Mouse (Mus musculus) CH12.LX (cell line): ENCODE results near the gene Ciao2a. TPM values are rescaled to one million over a fixed set of nuclear protein-coding genes. Genes with fewer than 3 reads are reported as not detected.

Experiments
- DNase-seq: peaks from one replicate; pipeline ENCODE4 v3.0.0-alpha.2; 2013; ENCODE audit errors: extremely low read depth
- H3K27ac ChIP-seq: 2 replicates; pipeline ENCODE4 v1.5.1; 2012; ENCODE audit warnings: low read depth, mild to moderate bottlenecking, control low read depth, moderate library complexity; ENCODE audit not compliant: insufficient read depth
- H3K27me3 ChIP-seq: replicated peaks from 2 replicates; pipeline ENCODE3; 2012; ENCODE audit warnings: inconsistent platforms
- H3K36me3 ChIP-seq, 2 experiments: replicated peaks in 1 of 2; 2 replicates each; pipeline versions ENCODE3 to v1.6.1; 2012; ENCODE audit warnings: inconsistent platforms in 1 of 2, low read length in 1 of 2, mild to moderate bottlenecking in 1 of 2, mixed read lengths in 1 of 2, moderate library complexity in 1 of 2; ENCODE audit not compliant: control insufficient read depth in 1 of 2, insufficient read depth in 1 of 2
- H3K4me1 ChIP-seq, 2 experiments: 2 replicates each; pipeline ENCODE4 v1.6.1; 2012; ENCODE audit warnings: inconsistent platforms in 1 of 2, moderate library complexity in 1 of 2; ENCODE audit not compliant: insufficient read depth in 2 of 2, control insufficient read depth in 1 of 2
- H3K4me2 ChIP-seq: 2 replicates; pipeline ENCODE4 v1.6.1; 2012; ENCODE audit warnings: low read depth, mild to moderate bottlenecking, control low read depth; ENCODE audit not compliant: poor library complexity, insufficient read depth, severe bottlenecking
- H3K4me3 ChIP-seq, 3 experiments: fragments of 150-350 bp in 1 of 3; sonication (generic) in 1 of 3; replicated peaks in 1 of 3; 2 replicates each; pipeline versions ENCODE3 to v1.5.1; 2011 to 2012; ENCODE audit warnings: low read depth in 2 of 3, low read length in 2 of 3, mild to moderate bottlenecking in 2 of 3, moderate library complexity in 2 of 3, control low read depth in 1 of 3, improper control_type of control experiment in 1 of 3, inconsistent platforms in 1 of 3, mixed read lengths in 1 of 3; ENCODE audit not compliant: poor library complexity in 1 of 3
- H3K79me2 ChIP-seq: replicated peaks from 2 replicates; pipeline ENCODE4 v1.6.1; 2012; ENCODE audit warnings: mild to moderate bottlenecking, moderate library complexity; ENCODE audit not compliant: control insufficient read depth, poor library complexity, insufficient read depth, severe bottlenecking; ENCODE audit errors: extremely low read depth
- H3K9ac ChIP-seq: 2 replicates; pipeline ENCODE4 v1.6.1; 2012; ENCODE audit warnings: low read depth, mild to moderate bottlenecking, control low read depth, moderate library complexity; ENCODE audit not compliant: insufficient read depth
- H3K9me3 ChIP-seq: replicated peaks from 2 replicates; pipeline ENCODE3; 2012; ENCODE audit warnings: low read length, inconsistent platforms, mixed read lengths
- BHLHE40 ChIP-seq: IDR thresholded peaks from 2 replicates; pipeline ENCODE4 v1.6.1; 2011; ENCODE audit warnings: mild to moderate bottlenecking, low read depth, low read length, improper control_type of control experiment
- ETS1 ChIP-seq: conservative IDR thresholded peaks from 2 replicates; pipeline ENCODE4 v1.6.1; 2012; ENCODE audit warnings: low read depth, mild to moderate bottlenecking, inconsistent platforms, low read length, improper control_type of control experiment, moderate library complexity
- HCFC1 ChIP-seq: IDR thresholded peaks from 2 replicates; pipeline ENCODE4 v1.6.1; 2012; ENCODE audit warnings: low read depth, mild to moderate bottlenecking, inconsistent platforms, low read length, improper control_type of control experiment
- KAT2A ChIP-seq: IDR thresholded peaks from 2 replicates; pipeline ENCODE4 v1.6.1; 2012; ENCODE audit warnings: low read length, improper control_type of control experiment, inconsistent platforms; ENCODE audit not compliant: insufficient replicate concordance
- MAX ChIP-seq: IDR thresholded peaks from 2 replicates; pipeline ENCODE4 v1.6.1; 2011; ENCODE audit warnings: low read length, improper control_type of control experiment
- MEF2A ChIP-seq: IDR thresholded peaks from 2 replicates; pipeline ENCODE4 v1.6.1; 2014; ENCODE audit warnings: low read depth, mild to moderate bottlenecking, inconsistent platforms, low read length, improper control_type of control experiment, borderline replicate concordance
- NRF1 ChIP-seq: IDR thresholded peaks from 2 replicates; pipeline ENCODE4 v1.6.1; 2014; ENCODE audit warnings: low read depth, mild to moderate bottlenecking, inconsistent platforms, low read length, improper control_type of control experiment, moderate library complexity
- POLR2AphosphoS2 ChIP-seq: IDR thresholded peaks from 2 replicates; pipeline ENCODE4 v1.6.1; 2011; ENCODE audit warnings: low read depth, low read length, improper control_type of control experiment
- RAD21 ChIP-seq: IDR thresholded peaks from 2 replicates; pipeline ENCODE4 v1.6.1; 2011; ENCODE audit warnings: low read depth, mild to moderate bottlenecking, low read length, improper control_type of control experiment, moderate library complexity
- RCOR1 ChIP-seq: conservative IDR thresholded peaks from 2 replicates; pipeline ENCODE4 v1.6.1; 2012; ENCODE audit warnings: low read depth, mild to moderate bottlenecking, inconsistent platforms, low read length, improper control_type of control experiment
- TCF12 ChIP-seq: IDR thresholded peaks from 2 replicates; pipeline ENCODE4 v1.6.1; 2014; ENCODE audit warnings: low read depth, mild to moderate bottlenecking, inconsistent platforms, low read length, improper control_type of control experiment
- USF2 ChIP-seq: conservative IDR thresholded peaks from 2 replicates; pipeline ENCODE4 v1.6.1; 2011; ENCODE audit warnings: low read depth, low read length, improper control_type of control experiment
- ZC3H11A ChIP-seq: IDR thresholded peaks from 2 replicates; pipeline ENCODE4 v1.6.1; 2012; ENCODE audit warnings: low read depth, mild to moderate bottlenecking, inconsistent platforms, low read length, improper control_type of control experiment
- ZKSCAN1 ChIP-seq: IDR thresholded peaks from 2 replicates; pipeline ENCODE4 v1.6.1; 2012; ENCODE audit warnings: low read depth, inconsistent platforms, low read length, improper control_type of control experiment, borderline replicate concordance
- ZMIZ1 ChIP-seq: IDR thresholded peaks from 2 replicates; pipeline ENCODE4 v1.6.1; 2012; ENCODE audit warnings: low read depth, mild to moderate bottlenecking, inconsistent platforms, low read length, improper control_type of control experiment
- dilution Hi-C: fragments of 300-500 bp; cut with MboI; formaldehyde crosslinking; loops from 2 replicates; pipeline ENCODE4 v1.14.3; 2020; ENCODE audit warnings: low sequenced_read_pairs; ENCODE audit not compliant: extremely low pct_unique_long_range_greater_than_20kb, extremely low pct_ligation_motif_present
- in situ Hi-C: fragments of 300-500 bp; cut with MboI; formaldehyde crosslinking; loops from 3 replicates; pipeline ENCODE4 v1.14.3; 2019; ENCODE audit warnings: low sequenced_read_pairs, low pct_ligation_motif_present, low pct_unique_long_range_greater_than_20kb, mixed read lengths
- polyA plus RNA-seq: library from polyadenylated mRNA; unstranded; fragments of >175 nt; gene quantifications from 2 replicates; pipeline ENCODE4 v1.2.1, GENCODE M21; 2012; ENCODE audit warnings: low read depth; ENCODE audit not compliant: insufficient read length
- total RNA-seq, 2 experiments: library from RNA; depleted of rRNA; stranded (reverse); fragments of 300-350 nt in 1 of 2; fragments of >200 nt in 1 of 2; gene quantifications; 2 replicates each; pipeline ENCODE4 v1.2.3; 2012 to 2014

The Ciao2a gene
- total and polyA plus RNA-seq, 3 experiments = 144 to 359 (median 197) TPM

GRCm38 (mm10) chr9:66183023-66183422 is 56.6 kb downstream of the Ciao2a start:
- Histone ChIP-seq H3K27ac (no peak overlapping the region), H3K4me1 (peaks cover 13 to 76% of the 10 kb centered on the region in 2 experiments), H3K9ac (no peak overlapping the region), H3K79me2 (no peaks in the 10 kb centered on the region; the same call in 1 of the 2 replicates), H3K4me2 (no peak overlapping the region), H3K36me3 (peaks cover 4 to 34% of the 10 kb centered on the region in 2 experiments), H3K9me3 (no peaks in the 10 kb centered on the region)
- in situ Hi-C loops (no loop called here), dilution Hi-C loops (no loop called here)
- TF ChIP-seq TCF12 = no peak
- peak; percentile 75 for TF ChIP-seq ZKSCAN1
- TF ChIP-seq POLR2AphosphoS2 = no peak
- TF ChIP-seq, all 38 proteins: peak for 1
- no peak for DNase-seq
- Histone ChIP-seq H3K4me3 (no peak overlapping the region), H3K27me3 (no peaks in the 10 kb centered on the region)

GRCm38 (mm10) chr9:66184572-66184971 is 58.2 kb downstream of the Ciao2a start:
- no peak for TF ChIP-seq ZMIZ1
- no peak for TF ChIP-seq RCOR1
- no peak for TF ChIP-seq BHLHE40
- TF ChIP-seq ETS1 = no peak
- no peak for TF ChIP-seq RAD21
- no peak for TF ChIP-seq ZC3H11A
- TF ChIP-seq KAT2A = no peak
- TF ChIP-seq MAX = no peak
- no peak for TF ChIP-seq ZKSCAN1
- TF ChIP-seq MEF2A = no peak
- no peak for TF ChIP-seq HCFC1
- no peak for TF ChIP-seq NRF1
- no peak for TF ChIP-seq USF2
- in situ Hi-C loops (no loop called here), dilution Hi-C loops (no loop called here)
- peaks cover 3 to 26% of the 10 kb centered on the region in 2 experiments for H3K36me3 ChIP-seq
- no peak for DNase-seq
- no peaks in the 10 kb centered on the region for H3K27me3 ChIP-seq
- H3K79me2 ChIP-seq = no peaks in the 10 kb centered on the region; the same call in 1 of the 2 replicates
- no peak overlapping the region for H3K4me2 ChIP-seq
- no peak overlapping the region for H3K27ac ChIP-seq
- no peak overlapping the region for H3K9ac ChIP-seq
- peaks cover 13 to 79% of the 10 kb centered on the region in 2 experiments for H3K4me1 ChIP-seq
- peaks cover 2% of the 10 kb centered on the region for H3K9me3 ChIP-seq
- no peak overlapping the region for H3K4me3 ChIP-seq
